Comparison of ENCODE assay signal across 23 mouse cellular contexts in genomic region chr12:94910816-94911215, GRCm38 (mm10).
DNase-seq lines count a peak whose midpoint lies in the region; ATAC-seq and TF ChIP-seq lines count a peak whose summit lies in the region.
"Had no signal": no experiment of that assay in that cellular context is flagged by ENCODE, and none has a peak within 500 bp of the region (broad histone marks: within the 10 kb centered on the region; RNA-seq: fewer than 3 reads in every experiment).

No protein-coding gene starts in this region.

- no peaks in the 10 kb centered on the region for H3K27me3 ChIP-seq in midbrain, embryonic 13.5 days
- no peaks in the 10 kb centered on the region for H3K27me3 ChIP-seq in hindbrain, postnatal 0 days (ENCODE audit: insufficient read depth, low read length)
- H3K27me3 ChIP-seq: embryonic facial prominence, embryonic 12.5 days; embryonic facial prominence, embryonic 15.5 days; forebrain, embryonic 13.5 days; forebrain, embryonic 15.5 days; Patski had no signal

- no peak overlapping the region for H3K9ac ChIP-seq in midbrain, embryonic 13.5 days (replicated peaks)
- no peak overlapping the region for H3K9ac ChIP-seq in hindbrain, postnatal 0 days (replicated peaks; ENCODE audit: low read length)
- H3K9ac ChIP-seq: embryonic facial prominence, embryonic 12.5 days; embryonic facial prominence, embryonic 15.5 days; forebrain, embryonic 13.5 days; forebrain, embryonic 15.5 days; forebrain, postnatal 0 days had no signal

- 83% methylated on average over 2 of the region's 2 CpGs for WGBS in midbrain, embryonic 13.5 days
- 82% methylated on average over 2 of the region's 2 CpGs for WGBS in hindbrain, postnatal 0 days

- TF ChIP-seq CTCF in hindbrain, postnatal 0 days (IDR thresholded peaks at IDR 0.05; ENCODE audit: low read depth) = no peak

- no peaks in the 10 kb centered on the region for H3K36me3 ChIP-seq in midbrain, embryonic 13.5 days
- H3K36me3 ChIP-seq in hindbrain, postnatal 0 days (ENCODE audit: insufficient read depth, low read length) = no peaks in the 10 kb centered on the region
- H3K36me3 ChIP-seq: embryonic facial prominence, embryonic 12.5 days; embryonic facial prominence, embryonic 15.5 days; forebrain, embryonic 15.5 days had no signal

- no peaks in the 10 kb centered on the region for H3K9me3 ChIP-seq in midbrain, embryonic 13.5 days
- H3K9me3 ChIP-seq in hindbrain, postnatal 0 days (ENCODE audit: low read length) = no peaks in the 10 kb centered on the region
- H3K9me3 ChIP-seq: embryonic facial prominence, embryonic 12.5 days; embryonic facial prominence, embryonic 15.5 days; forebrain, embryonic 13.5 days; forebrain, embryonic 15.5 days had no signal

- H3K4me3 ChIP-seq in midbrain, embryonic 13.5 days (replicated peaks) = no peak overlapping the region
- no peak overlapping the region for H3K4me3 ChIP-seq in hindbrain, postnatal 0 days (ENCODE audit: low read length)
- H3K4me3 ChIP-seq: embryonic facial prominence, embryonic 12.5 days; embryonic facial prominence, embryonic 15.5 days; erythroblast, embryonic 14.5 days; forebrain, embryonic 13.5 days; forebrain, embryonic 15.5 days had no signal

- no peak overlapping the region for H3K4me2 ChIP-seq in midbrain, embryonic 13.5 days (replicated peaks)
- H3K4me2 ChIP-seq in hindbrain, postnatal 0 days (ENCODE audit: low read depth, low read length) = no peak overlapping the region
- H3K4me2 ChIP-seq: embryonic facial prominence, embryonic 12.5 days; embryonic facial prominence, embryonic 15.5 days; forebrain, embryonic 13.5 days; forebrain, embryonic 15.5 days had no signal

- H3K27ac ChIP-seq in midbrain, embryonic 13.5 days = no peak overlapping the region
- no peak overlapping the region for H3K27ac ChIP-seq in hindbrain, postnatal 0 days
- H3K27ac ChIP-seq: embryonic facial prominence, embryonic 12.5 days; embryonic facial prominence, embryonic 15.5 days; forebrain, embryonic 13.5 days; forebrain, embryonic 15.5 days had no signal

- H3K4me1 ChIP-seq in midbrain, embryonic 13.5 days (replicated peaks) = no peaks in the 10 kb centered on the region
- H3K4me1 ChIP-seq in hindbrain, postnatal 0 days (ENCODE audit: insufficient read depth, low read length) = no peaks in the 10 kb centered on the region
- H3K4me1 ChIP-seq: embryonic facial prominence, embryonic 12.5 days; embryonic facial prominence, embryonic 15.5 days; forebrain, embryonic 13.5 days; forebrain, embryonic 15.5 days had no signal

- ATAC-seq in midbrain, embryonic 13.5 days = no peak
- ATAC-seq in hindbrain, postnatal 0 days = no peak
- ATAC-seq: activated CD4-positive, CD25-positive, alpha-beta regulatory T cell, adult 4 months; forebrain, embryonic 13.5 days; forebrain, embryonic 15.5 days; forebrain, postnatal 0 days; Patski had no signal

- DNase-seq in 3T3-L1 (ENCODE audit: low read depth, low spot score) = peak; percentile 51
- DNase-seq in 416B (ENCODE audit: low read depth) = peak; percentile 61
- DNase-seq in fibroblast of lung, adult 2 months (ENCODE audit: low read depth) = peak; percentile 27
- no peak for DNase-seq in hindbrain, postnatal 0 days (ENCODE audit: low spot score)
- DNase-seq in kidney, postnatal 36 days = no peak
- DNase-seq: adrenal gland, adult 8-10 months; adrenal gland, postnatal 14 days; adrenal gland, postnatal 36 days; cerebellum, adult 11-12 months; cerebellum, adult 2 months; cerebellum, adult 9-10 months; cerebellum, postnatal 14 days; cerebellum, postnatal 36 days; embryo, embryonic 11 days; forebrain, postnatal 0 days had no signal

Comparison
In these comparisons a context has a peak if more than half of its experiments do, and no peak if none do; other contexts are left out.
1. DNase-seq: peak in 3T3-L1 (single experiment), 416B (single experiment) and fibroblast of lung, adult 2 months (single experiment); none in hindbrain, postnatal 0 days (single experiment) and kidney, postnatal 36 days (0 of 2).